Mouse (Mus musculus) spleen, adult 2 months (tissue): ENCODE data around the gene Lyl1.

ENCODE experiments used
- CTCF ChIP-seq: fragments of 200-500 bp; IDR thresholded peaks from 2 replicates; pipeline ENCODE4 v1.5.1; 2011; ENCODE audit warnings: mild to moderate bottlenecking, inconsistent platforms; ENCODE audit not compliant: insufficient read depth, insufficient read length, insufficient replicate concordance; ENCODE audit errors: extremely low read depth
- POLR2A ChIP-seq: fragments of 200-500 bp; IDR thresholded peaks from 2 replicates; pipeline ENCODE4 v1.6.1; 2011; ENCODE audit warnings: low read depth, low read length, inconsistent platforms

DNA sequence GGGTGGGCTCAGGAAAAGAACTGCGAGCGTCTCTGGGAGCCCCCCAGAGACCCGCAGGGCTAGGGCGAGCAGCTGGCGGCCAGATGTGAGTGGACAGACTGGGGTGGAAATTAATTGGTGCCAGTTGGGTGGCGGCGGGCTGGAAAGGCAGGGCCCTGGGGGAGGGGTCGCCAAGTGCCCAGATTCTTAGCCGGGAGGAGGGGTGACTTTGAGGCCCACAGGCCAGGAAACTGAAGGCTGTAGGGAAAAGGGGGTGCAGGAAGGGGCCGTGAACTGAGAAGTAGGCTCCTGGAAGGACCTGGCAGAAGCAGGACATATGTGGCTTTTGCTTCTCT, 45.1 kb upstream of the Lyl1 start:
- no peak for TF ChIP-seq CTCF
- no peak for TF ChIP-seq POLR2A
